Mouse (Mus musculus) heart, postnatal 0 days (tissue): Measurements from ENCODE around the gene Abat.

Experiments used
- CTCF ChIP-seq: IDR thresholded peaks from 2 replicates; pipeline ENCODE4 v1.5.1; 2016; ENCODE audit warnings: antibody characterized with exemption, control low read depth, low read depth
- EP300 ChIP-seq: IDR thresholded peaks from 2 replicates; pipeline ENCODE4 v1.6.1; 2016; ENCODE audit warnings: antibody characterized with exemption, low read depth

DNA sequence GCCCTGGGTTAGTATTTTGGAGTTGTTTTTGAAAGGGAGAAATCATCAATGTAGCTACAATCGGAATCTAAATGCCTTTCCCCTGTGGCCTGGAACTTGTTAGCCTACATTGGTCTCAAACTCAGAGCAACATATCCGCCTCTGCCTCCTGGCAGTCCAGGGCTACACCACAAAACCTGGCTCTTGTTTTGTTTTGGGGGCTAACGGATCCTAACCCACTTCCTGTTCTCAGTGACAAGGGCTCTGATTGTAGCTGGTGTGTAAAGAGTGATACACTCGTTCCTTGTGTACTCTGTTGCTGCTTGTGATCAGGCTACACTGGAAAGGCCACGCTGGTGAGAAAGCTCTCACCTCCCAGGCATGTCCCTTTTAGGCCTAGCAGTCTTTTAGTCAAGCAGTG lies 118.2 kb downstream of the Abat start:
- no peak for TF ChIP-seq CTCF
- TF ChIP-seq EP300 = no peak
